Mouse (Mus musculus) kidney, embryonic 15.5 days (tissue): ENCODE measurements around the gene Gm21818. TPM values are rescaled to one million over a fixed set of nuclear protein-coding genes. Genes with fewer than 3 reads are reported as not detected.

Source experiments
- polyA plus RNA-seq: library from polyadenylated mRNA; unstranded; fragments of >200 nt; fragmentation: Nextera tagmentation; extraction: Ambion mirVana; gene quantifications from 2 replicates; pipeline ENCODE4 v1.2.1, GENCODE M21; 2015

Gene Gm21818
- polyA plus RNA-seq, 1 experiment from 2014 or later, result not detected

Other genes starting within 250 kb of the Gm21818 start
- not detected in 2 replicates for gene Gm21761, start 243.2 kb upstream of the Gm21818 start, polyA plus RNA-seq
- not detected in 2 replicates for gene B020031M17Rik, start 221.6 kb upstream of the Gm21818 start, polyA plus RNA-seq
- gene Gm36079, start 145.4 kb upstream of the Gm21818 start, polyA plus RNA-seq, result not detected in 2 replicates
- 0.12 TPM in 1 of 2 replicates, not detected in the other for gene Gm21188, start 120.2 kb upstream of the Gm21818 start, polyA plus RNA-seq
- not detected in 2 replicates for gene Gm20767, start 32.2 kb upstream of the Gm21818 start, polyA plus RNA-seq
- gene Gm21762, start 43.5 kb downstream of the Gm21818 start, polyA plus RNA-seq, result not detected in 2 replicates
- gene Gm21731, start 66.7 kb downstream of the Gm21818 start, polyA plus RNA-seq, result not detected in 2 replicates
- gene AF067061, start 90.7 kb downstream of the Gm21818 start, polyA plus RNA-seq, result not detected in 2 replicates
- gene BC147527, start 128.0 kb downstream of the Gm21818 start, polyA plus RNA-seq, result 0.21 and 0.38 TPM in 2 replicates
- not detected in 2 replicates for gene Tcstv3, start 144.4 kb downstream of the Gm21818 start, polyA plus RNA-seq